Mouse (Mus musculus) neural tube, embryonic 14.5 days (tissue): ENCODE data around the gene Tmem9. TPM values are rescaled to one million over a fixed set of nuclear protein-coding genes. Genes with fewer than 3 reads are reported as not detected.

Experiments used
- ATAC-seq: fragments of 200-750 bp; cut with Nextera tagmentation; 2 replicates; pipeline ENCODE4 v1.8.0; 2017; ENCODE audit warnings: low read depth, mild to moderate bottlenecking, moderate TSS enrichment, moderate library complexity
- H3K27ac ChIP-seq: fragments of 300-500 bp; sonication (generic); 2 replicates; pipeline ENCODE4 v1.5.1; 2014; ENCODE audit warnings: low read depth, mild to moderate bottlenecking, control low read depth, low read length, moderate library complexity, mixed read lengths
- H3K27me3 ChIP-seq: fragments of 300-500 bp; sonication (generic); 2 replicates; pipeline ENCODE4 v1.6.1; 2014; ENCODE audit warnings: low read length; ENCODE audit not compliant: control insufficient read depth, insufficient read depth
- H3K36me3 ChIP-seq: fragments of 300-500 bp; sonication (generic); 2 replicates; pipeline ENCODE4 v1.6.1; 2014; ENCODE audit warnings: low read length, mixed read lengths; ENCODE audit not compliant: control insufficient read depth, insufficient read depth
- H3K4me1 ChIP-seq: fragments of 300-500 bp; sonication (generic); 2 replicates; pipeline ENCODE4 v1.6.1; 2014; ENCODE audit warnings: low read length; ENCODE audit not compliant: control insufficient read depth, insufficient read depth
- H3K4me2 ChIP-seq: fragments of 300-500 bp; sonication (generic); 2 replicates; pipeline ENCODE4 v1.6.1; 2014; ENCODE audit warnings: mild to moderate bottlenecking, low read depth, low read length, control low read depth
- H3K4me3 ChIP-seq: fragments of 300-500 bp; sonication (generic); 2 replicates; pipeline ENCODE4 v1.5.1; 2014; ENCODE audit warnings: low read depth, low read length, control low read depth, mixed read lengths
- H3K9ac ChIP-seq: fragments of 300-500 bp; sonication (generic); replicated peaks from 2 replicates; pipeline ENCODE4 v1.6.1; 2014; ENCODE audit warnings: low read depth, mild to moderate bottlenecking, control low read depth, low read length, mixed read lengths
- H3K9me3 ChIP-seq: fragments of 300-500 bp; sonication (generic); 2 replicates; pipeline ENCODE4 v1.6.1; 2016; ENCODE audit warnings: low read length; ENCODE audit not compliant: control insufficient read depth
- WGBS: fragments of 180-500 bp; shearing (Covaris S2); extraction: QIAGEN DNeasy Blood & Tissue Kit; methylation state at CpG from one replicate; pipeline ENCODE4 v1.1.7; 2014; 5-methylcytosine and 5-hydroxymethylcytosine counted together
- polyA plus RNA-seq: library from polyadenylated mRNA; unstranded; fragments of >200 nt; fragmentation: Nextera tagmentation; extraction: Ambion mirVana; gene quantifications from 2 replicates; pipeline ENCODE4 v1.2.1, GENCODE M21; 2014

Gene Tmem9
- polyA plus RNA-seq, 1 experiment from 2014 or later, result 115 TPM

DNA sequence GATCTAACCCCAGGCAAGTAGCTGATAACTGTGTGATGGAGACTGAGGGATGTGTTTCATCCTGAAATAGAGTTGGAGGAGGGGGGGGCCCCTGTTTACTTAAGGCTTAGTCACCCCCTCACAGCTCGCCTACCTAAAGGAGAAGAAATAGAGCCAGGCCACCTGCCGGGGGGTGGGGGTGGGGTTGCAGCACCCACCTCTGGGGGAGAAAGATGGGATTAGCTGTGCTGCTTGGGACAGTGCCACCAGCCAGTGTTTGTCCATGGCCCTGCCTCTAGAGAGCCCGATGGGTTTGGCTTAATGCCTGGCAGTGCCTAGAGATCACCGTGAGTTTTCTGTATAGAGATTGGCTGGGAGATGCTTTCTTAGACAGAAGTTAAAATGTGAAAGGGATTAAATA is 32.9 kb downstream of the Tmem9 start:
- no peaks in the 10 kb centered on the region for H3K9me3 ChIP-seq
- H3K27me3 ChIP-seq, result no peaks in the 10 kb centered on the region
- no peak overlapping the region for H3K4me3 ChIP-seq
- no peaks in the 10 kb centered on the region for H3K36me3 ChIP-seq
- 36% methylated on average over 4 of the region's 4 CpGs for WGBS
- H3K27ac ChIP-seq, result no peak overlapping the region
- H3K9ac ChIP-seq, result no peak overlapping the region
- no peak overlapping the region for H3K4me2 ChIP-seq
- 0 out of 2 replicates have a peak, but pooled peaks cover 7% of the 10 kb centered on the region for H3K4me1 ChIP-seq
- peak; percentile 31; the same call in 1 of the 2 replicates for ATAC-seq

DNA sequence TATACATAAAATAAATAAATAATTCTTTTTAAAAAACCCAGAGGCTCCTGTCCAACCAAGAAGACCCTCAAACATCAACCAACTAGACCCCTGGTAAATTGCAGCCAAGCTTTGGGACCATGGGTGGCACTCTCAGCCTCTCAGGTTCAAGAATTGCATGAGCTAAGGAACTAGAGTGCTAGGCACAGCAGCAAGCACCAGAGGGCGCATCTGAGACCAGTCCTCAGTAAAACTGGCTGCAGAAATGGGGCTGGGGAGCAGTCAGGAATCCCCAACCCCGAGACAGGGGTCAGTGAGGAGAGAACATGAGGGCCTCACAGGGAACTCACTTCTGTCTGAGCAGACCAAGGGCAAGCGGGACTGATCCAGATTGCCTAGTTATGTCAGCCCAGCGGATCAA is 37.8 kb downstream of the Tmem9 start:
- Histone ChIP-seq H3K4me2 (no peak overlapping the region), H3K27ac (no peak overlapping the region), H3K27me3 (peaks cover 10% of the 10 kb centered on the region), H3K4me1 (peaks cover 4% of the 10 kb centered on the region), H3K9me3 (no peaks in the 10 kb centered on the region), H3K9ac (no peak overlapping the region), H3K4me3 (no peak overlapping the region), H3K36me3 (no peaks in the 10 kb centered on the region)
- no peak for ATAC-seq
- WGBS, result 23% methylated on average over 4 of the region's 4 CpGs

DNA sequence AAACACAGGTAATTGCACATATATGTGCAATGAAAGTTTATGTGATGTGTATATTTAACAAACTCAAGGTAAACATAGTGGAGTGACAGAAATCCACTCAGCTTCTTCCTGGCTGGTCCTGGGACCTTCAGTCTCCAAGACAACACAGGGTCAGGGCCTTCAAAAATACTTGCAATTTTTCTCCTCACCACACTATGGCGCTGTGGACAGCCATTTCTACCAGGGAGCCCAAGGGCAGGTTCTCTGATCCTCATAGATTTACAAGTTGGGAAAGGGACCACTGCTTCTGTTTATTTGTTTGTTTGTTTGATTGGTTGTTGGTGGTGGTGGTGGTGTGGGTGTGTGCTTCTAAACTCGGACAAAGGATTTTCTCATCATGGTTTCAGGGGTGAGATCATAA is 39.5 kb downstream of the Tmem9 start:
- Histone ChIP-seq H3K9ac (no peak overlapping the region), H3K4me1 (peaks cover 7% of the 10 kb centered on the region), H3K27me3 (peaks cover 11% of the 10 kb centered on the region), H3K4me3 (no peak overlapping the region), H3K36me3 (no peaks in the 10 kb centered on the region), H3K9me3 (no peaks in the 10 kb centered on the region), H3K4me2 (no peak overlapping the region), H3K27ac (no peak overlapping the region)
- ATAC-seq, result no peak
- WGBS, result 3% methylated on average over 2 of the region's 2 CpGs

DNA sequence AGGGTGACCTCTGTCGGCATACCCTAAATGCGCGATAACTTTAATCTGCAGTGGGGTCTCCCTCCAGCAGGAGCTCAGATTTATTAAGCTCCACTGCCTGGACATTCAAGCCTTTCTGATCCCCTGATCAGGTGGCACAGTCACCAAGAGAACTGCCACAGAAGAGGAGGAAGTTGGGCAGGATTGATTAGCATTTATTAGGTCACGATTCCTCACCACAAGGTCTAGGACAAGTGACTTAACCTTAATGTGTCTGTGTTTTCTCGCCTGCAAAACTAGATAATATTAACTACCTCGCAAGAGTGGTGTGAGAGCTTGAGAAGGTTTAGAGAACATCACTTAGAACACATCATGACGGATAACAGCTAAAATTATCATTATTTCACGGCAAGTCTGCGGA is 39.9 kb downstream of the Tmem9 start:
- Histone ChIP-seq H3K27me3 (peaks cover 13% of the 10 kb centered on the region), H3K9ac (no peak overlapping the region), H3K9me3 (no peaks in the 10 kb centered on the region), H3K4me1 (peaks cover 7% of the 10 kb centered on the region), H3K27ac (no peak overlapping the region), H3K36me3 (no peaks in the 10 kb centered on the region), H3K4me3 (no peak overlapping the region), H3K4me2 (no peak overlapping the region)
- WGBS, result 80% methylated on average over 9 of the region's 9 CpGs
- ATAC-seq, result no peak

DNA sequence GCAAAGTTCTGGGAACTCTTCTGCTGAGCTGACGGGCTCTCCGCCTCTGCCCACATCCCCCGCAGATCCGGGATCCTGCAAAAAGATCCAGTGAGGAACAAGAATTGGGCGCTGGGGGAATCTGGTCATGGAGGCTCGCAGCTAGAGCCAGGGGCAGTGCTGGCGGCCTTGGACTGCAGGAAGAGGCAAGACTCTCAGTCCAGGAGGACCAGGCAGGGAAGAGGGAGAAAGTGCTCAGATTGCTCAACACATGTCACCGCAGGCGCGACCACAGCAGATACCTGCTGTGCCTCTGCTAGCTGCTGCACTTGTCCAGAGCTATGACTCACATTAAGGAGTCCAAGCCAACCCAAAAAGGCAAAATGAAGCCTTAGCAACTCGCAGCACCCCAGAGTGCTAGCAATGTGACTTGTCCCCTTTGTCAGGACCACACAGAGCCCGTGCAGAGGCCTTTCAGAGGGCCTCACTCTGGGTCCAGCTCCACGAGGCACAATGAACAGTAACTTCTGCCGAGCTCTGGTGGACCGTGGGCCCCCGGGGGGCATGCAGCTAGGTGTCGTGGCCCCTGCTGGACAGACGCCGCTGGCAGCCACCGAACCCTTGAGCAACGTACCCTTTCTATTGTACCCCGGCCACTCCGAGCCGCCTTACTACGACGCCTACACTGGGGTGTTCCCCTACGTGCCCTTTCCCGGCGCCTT is 42.5 kb downstream of the Tmem9 start, which contains the start of gene Ascl5:
Ascl5 (plus strand) TSS at position 493 of the 701 bp plus-strand sequence.
- 21% methylated on average over 29 of the region's 29 CpGs for WGBS
- peaks cover 13% of the 10 kb centered on the region for H3K27me3 ChIP-seq
- no peak within 1 kb of the TSS for H3K27ac ChIP-seq
- peaks cover 7% of the 10 kb centered on the region for H3K4me1 ChIP-seq
- H3K9me3 ChIP-seq, result no peaks in the 10 kb centered on the region
- H3K4me2 ChIP-seq, result peak within 1 kb of the TSS; percentile 52
- H3K9ac ChIP-seq, result 0 out of 2 replicates have a peak within 1 kb of the TSS, but pooled peaks have one; percentile 1
- H3K4me3 ChIP-seq, result peak within 1 kb of the TSS; percentile 31
- H3K36me3 ChIP-seq, result no peaks in the 10 kb centered on the region
- peak; percentile 19 for ATAC-seq

DNA sequence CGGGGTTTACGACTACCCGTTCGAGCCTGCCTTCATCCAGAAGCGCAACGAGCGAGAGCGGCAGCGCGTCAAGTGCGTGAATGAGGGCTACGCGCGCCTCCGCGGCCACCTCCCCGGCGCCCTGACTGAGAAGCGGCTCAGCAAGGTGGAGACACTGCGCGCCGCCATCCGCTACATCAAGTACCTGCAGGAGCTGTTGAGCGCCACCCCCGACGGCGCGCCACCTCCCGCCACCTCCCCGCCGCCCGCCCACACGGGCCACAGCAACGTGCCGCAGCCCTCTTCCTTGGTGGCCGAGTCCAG is 43.0 kb downstream of the Tmem9 start:
- Histone ChIP-seq H3K4me2 (peak overlapping the region; percentile 52), H3K9me3 (no peaks in the 10 kb centered on the region), H3K27ac (no peak overlapping the region), H3K27me3 (peaks cover 13% of the 10 kb centered on the region), H3K4me3 (peak overlapping the region; percentile 31), H3K4me1 (peaks cover 7% of the 10 kb centered on the region), H3K9ac (0 out of 2 replicates have a peak overlapping the region, but pooled peaks have one; percentile 1), H3K36me3 (no peaks in the 10 kb centered on the region)
- ATAC-seq, result peak; percentile 71; the same call in 1 of the 2 replicates
- WGBS, result 2% methylated on average over 36 of the region's 36 CpGs

DNA sequence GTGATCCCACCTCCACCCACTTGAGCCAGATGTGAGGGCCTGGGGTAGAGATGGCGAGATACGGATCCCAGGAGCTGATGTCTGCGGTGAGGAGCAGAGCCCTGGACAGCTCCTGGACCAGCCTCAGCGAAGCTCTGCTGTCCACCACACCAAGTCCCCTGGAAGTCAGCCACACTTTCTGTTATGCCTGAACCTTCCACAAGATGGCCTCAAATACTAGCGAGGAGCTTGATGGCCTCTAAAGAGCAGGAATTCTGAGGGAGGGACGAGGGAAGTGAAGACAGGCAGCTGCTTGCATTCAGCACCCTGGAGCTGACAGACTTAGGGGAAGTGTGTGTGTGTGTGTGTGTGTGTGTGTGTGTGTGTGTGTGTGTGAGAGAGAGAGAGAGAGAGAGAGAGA is 43.5 kb downstream of the Tmem9 start:
- Histone ChIP-seq H3K4me1 (peaks cover 7% of the 10 kb centered on the region), H3K4me3 (peak overlapping the region; percentile 31), H3K9ac (0 out of 2 replicates have a peak overlapping the region, but pooled peaks have one; percentile 1), H3K27ac (no peak overlapping the region), H3K36me3 (no peaks in the 10 kb centered on the region), H3K9me3 (no peaks in the 10 kb centered on the region), H3K27me3 (peaks cover 13% of the 10 kb centered on the region), H3K4me2 (peak overlapping the region; percentile 52)
- WGBS, result 0% methylated on average over 6 of the region's 6 CpGs
- peak; percentile 82 for ATAC-seq

DNA sequence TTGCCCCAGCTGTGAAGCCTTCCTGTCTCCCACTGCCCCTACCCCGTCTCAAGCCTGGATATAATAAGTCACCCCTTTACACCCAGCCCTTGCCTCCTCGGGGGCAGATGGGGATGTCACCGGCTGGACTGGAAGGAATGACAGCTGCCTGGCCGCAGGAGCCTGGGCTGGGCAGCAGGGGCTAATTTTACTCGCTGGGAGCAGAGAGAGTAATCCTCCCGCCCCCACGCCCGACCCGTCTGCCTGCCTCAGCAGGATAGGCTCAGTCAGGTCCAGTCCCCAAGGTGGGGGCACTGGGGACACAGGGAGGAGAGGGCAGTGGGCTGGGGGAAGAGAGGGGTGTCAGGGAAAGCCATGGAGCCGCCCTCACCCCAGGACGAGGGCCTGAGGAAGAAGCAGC is 44.6 kb downstream of the Tmem9 start, which contains the start of gene Cacna1s:
Cacna1s (plus strand) TSS at position 204 of the 400 bp plus-strand sequence.
- Histone ChIP-seq H3K4me3 (no peak within 1 kb of the TSS), H3K36me3 (no peaks in the 10 kb centered on the region), H3K27ac (no peak within 1 kb of the TSS), H3K4me1 (peaks cover 7% of the 10 kb centered on the region), H3K9me3 (no peaks in the 10 kb centered on the region), H3K9ac (no peak within 1 kb of the TSS), H3K27me3 (peaks cover 13% of the 10 kb centered on the region), H3K4me2 (no peak within 1 kb of the TSS)
- 45% methylated on average over 11 of the region's 11 CpGs for WGBS
- no peak for ATAC-seq

DNA sequence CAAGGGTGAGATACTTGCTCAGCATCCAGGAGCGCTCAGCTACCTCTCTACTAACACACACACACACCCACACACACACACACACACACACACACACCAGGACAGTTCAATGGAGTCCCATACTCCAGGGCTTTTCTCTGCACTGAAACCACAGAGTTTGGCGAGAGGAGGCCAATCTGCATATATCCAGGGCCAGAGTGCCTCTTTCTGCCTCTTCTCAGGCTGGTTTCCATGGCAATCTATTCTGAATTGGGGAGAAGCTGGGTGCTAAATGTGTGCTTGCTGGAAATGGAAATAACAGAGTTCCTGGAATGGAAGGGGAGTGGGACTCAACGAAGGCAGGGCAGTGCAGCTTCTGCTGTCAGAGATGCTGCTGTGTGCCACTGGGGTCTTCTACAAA is 47.8 kb downstream of the Tmem9 start:
- Histone ChIP-seq H3K36me3 (no peaks in the 10 kb centered on the region), H3K9me3 (no peaks in the 10 kb centered on the region), H3K27me3 (peaks cover 3% of the 10 kb centered on the region; the same call in 1 of the 2 replicates), H3K4me1 (peaks cover 4% of the 10 kb centered on the region), H3K9ac (no peak overlapping the region), H3K4me3 (no peak overlapping the region), H3K4me2 (no peak overlapping the region), H3K27ac (no peak overlapping the region)
- ATAC-seq, result no peak
- 45% methylated on average over 3 of the region's 3 CpGs for WGBS
